Mouse (Mus musculus) bone marrow macrophage, adult 2 months (primary cell): ENCODE data around the gene Rnf115.

Experiments
- CTCF ChIP-seq: IDR thresholded peaks from 2 replicates; pipeline ENCODE4 v1.5.1; 2012; ENCODE audit warnings: low read depth, mild to moderate bottlenecking, low read length, moderate library complexity
- POLR2A ChIP-seq: IDR thresholded peaks from 2 replicates; pipeline ENCODE4 v1.6.1; 2012; ENCODE audit warnings: mild to moderate bottlenecking, low read depth, low read length, borderline replicate concordance

GRCm38 (mm10) chr3:96678456-96678855 lies 49.0 kb upstream of the Rnf115 start:
- TF ChIP-seq POLR2A: no peak
- TF ChIP-seq CTCF: no peak
